Mouse (Mus musculus) midbrain, postnatal 0 days (tissue): Measurements from ENCODE around the gene Lrrc2. TPM values are rescaled to one million over a fixed set of nuclear protein-coding genes. Genes with fewer than 3 reads are reported as not detected.

ENCODE experiments used
- ATAC-seq: fragments of 200-750 bp; cut with Nextera tagmentation; 2 replicates; pipeline ENCODE4 v1.8.0; 2017; ENCODE audit warnings: moderate number of reproducible peaks, mild to moderate bottlenecking, moderate TSS enrichment, moderate library complexity; ENCODE audit not compliant: low FRiP score
- DNase-seq: peaks from one replicate; pipeline ENCODE4 v3.0.0-alpha.2; 2015; ENCODE audit warnings: low spot score
- H3K27ac ChIP-seq: fragments of 300-500 bp; sonication (generic); 2 replicates; pipeline ENCODE4 v1.5.1; 2014; ENCODE audit warnings: low read depth, mild to moderate bottlenecking, low read length, mixed read lengths
- H3K27me3 ChIP-seq: fragments of 300-500 bp; sonication (generic); 2 replicates; pipeline ENCODE4 v1.6.1; 2014; ENCODE audit warnings: low read length, control low read depth, mixed read lengths; ENCODE audit not compliant: insufficient read depth
- H3K36me3 ChIP-seq: fragments of 300-500 bp; sonication (generic); 2 replicates; pipeline ENCODE4 v1.6.1; 2014; ENCODE audit warnings: low read length, control low read depth, mixed read lengths; ENCODE audit not compliant: insufficient read depth
- H3K4me1 ChIP-seq: fragments of 300-500 bp; sonication (generic); 2 replicates; pipeline ENCODE4 v1.6.1; 2014; ENCODE audit warnings: mild to moderate bottlenecking, control low read depth, antibody characterized with exemption, low read length, mixed read lengths; ENCODE audit not compliant: insufficient read depth
- H3K4me2 ChIP-seq: fragments of 300-500 bp; sonication (generic); 2 replicates; pipeline ENCODE4 v1.6.1; 2014; ENCODE audit warnings: low read depth, mild to moderate bottlenecking, low read length, mixed read lengths; ENCODE audit not compliant: poor library complexity, severe bottlenecking
- H3K4me3 ChIP-seq: fragments of 300-500 bp; sonication (generic); 2 replicates; pipeline ENCODE4 v1.5.1; 2014; ENCODE audit warnings: low read depth, mild to moderate bottlenecking, low read length, moderate library complexity
- H3K9ac ChIP-seq: fragments of 300-500 bp; sonication (generic); replicated peaks from 2 replicates; pipeline ENCODE4 v1.6.1; 2014; ENCODE audit warnings: mild to moderate bottlenecking, low read length, moderate library complexity, mixed read lengths; ENCODE audit not compliant: poor library complexity, severe bottlenecking
- H3K9me3 ChIP-seq: fragments of 300-500 bp; sonication (generic); 2 replicates; pipeline ENCODE4 v1.6.1; 2016; ENCODE audit warnings: low read length, control low read depth
- CTCF ChIP-seq: IDR thresholded peaks from 2 replicates; pipeline ENCODE4 v1.5.1; 2016; ENCODE audit warnings: antibody characterized with exemption, mild to moderate bottlenecking
- WGBS: fragments of 180-500 bp; shearing (Covaris S2); extraction: QIAGEN DNeasy Blood & Tissue Kit; methylation state at CpG from one replicate; pipeline ENCODE4 v1.1.7; 2014; 5-methylcytosine and 5-hydroxymethylcytosine counted together
- polyA plus RNA-seq: library from polyadenylated mRNA; unstranded; fragments of >200 nt; fragmentation: Nextera tagmentation; extraction: Ambion mirVana; gene quantifications from 2 replicates; pipeline ENCODE4 v1.2.1, GENCODE M21; 2015
- total RNA-seq: library from RNA; depleted of rRNA; stranded (reverse); fragments of >200 nt; gene quantifications from 2 replicates; pipeline ENCODE4 v1.2.3, GENCODE M21; 2014

Lrrc2 gene
- total and polyA plus RNA-seq, 2 experiments from 2014 or later, result 0.93 to 1.1 TPM

GRCm38 (mm10) chr9:110993281-110993709 lies 42.0 kb downstream of the Lrrc2 start:
- ATAC-seq, result no peak
- Histone ChIP-seq H3K9ac (no peak overlapping the region), H3K4me1 (no peaks in the 10 kb centered on the region), H3K27ac (no peak overlapping the region), H3K36me3 (no peaks in the 10 kb centered on the region), H3K4me2 (no peak overlapping the region), H3K27me3 (no peaks in the 10 kb centered on the region), H3K4me3 (no peak overlapping the region), H3K9me3 (no peaks in the 10 kb centered on the region)
- no peak for DNase-seq
- WGBS, result 56% methylated on average over 3 of the region's 3 CpGs
- TF ChIP-seq CTCF, result no peak

GRCm38 (mm10) chr9:110994716-110995172 lies 43.4 kb downstream of the Lrrc2 start:
- WGBS, result 8% methylated on average over 13 of the region's 13 CpGs

GRCm38 (mm10) chr9:110997245-110997644 lies 45.9 kb downstream of the Lrrc2 start:
- Histone ChIP-seq H3K9ac (no peak overlapping the region), H3K27me3 (no peaks in the 10 kb centered on the region), H3K9me3 (no peaks in the 10 kb centered on the region), H3K4me1 (no peaks in the 10 kb centered on the region), H3K4me2 (no peak overlapping the region), H3K27ac (no peak overlapping the region), H3K4me3 (no peak overlapping the region), H3K36me3 (no peaks in the 10 kb centered on the region)
- 6% methylated on average over 5 of the region's 5 CpGs for WGBS
- TF ChIP-seq CTCF, result peak; percentile 95
- DNase-seq (peak; percentile 90), ATAC-seq (0 out of 2 replicates have a peak, but pooled peaks have one; percentile 31)

More at GRCm38 (mm10) chr9:110994716-110995172, 43.4 kb downstream of the Lrrc2 start:
- ATAC-seq (peak; percentile 87), DNase-seq (peak; percentile 90)
- peak overlapping the region; percentile 55 for H3K9ac ChIP-seq
- H3K4me2 ChIP-seq, result peak overlapping the region; percentile 50
- peak overlapping the region; percentile 31 for H3K4me3 ChIP-seq
- no peaks in the 10 kb centered on the region for H3K36me3 ChIP-seq
- 0 out of 2 replicates have a peak overlapping the region, but pooled peaks have one; percentile 14 for H3K27ac ChIP-seq
- peak; percentile 59 for TF ChIP-seq CTCF
- H3K4me1 ChIP-seq, result no peaks in the 10 kb centered on the region
- H3K9me3 ChIP-seq, result no peaks in the 10 kb centered on the region
- H3K27me3 ChIP-seq, result no peaks in the 10 kb centered on the region

- DNase-seq, result no peak
- no peak for TF ChIP-seq CTCF
- H3K9ac ChIP-seq, result no peak overlapping the region
- H3K36me3 ChIP-seq, result no peaks in the 10 kb centered on the region
- no peak overlapping the region for H3K4me3 ChIP-seq
- WGBS, result 92% methylated on average over 2 of the region's 2 CpGs
- H3K27me3 ChIP-seq, result no peaks in the 10 kb centered on the region
- ATAC-seq, result no peak
- no peak overlapping the region for H3K4me2 ChIP-seq
- no peaks in the 10 kb centered on the region for H3K4me1 ChIP-seq
- no peak overlapping the region for H3K27ac ChIP-seq
- no peaks in the 10 kb centered on the region for H3K9me3 ChIP-seq
Observed at GRCm38 (mm10) chr9:110999056-110999455, 47.7 kb downstream of the Lrrc2 start.

GRCm38 (mm10) chr9:110999856-111000255 lies 48.5 kb downstream of the Lrrc2 start:
- Histone ChIP-seq H3K27me3 (no peaks in the 10 kb centered on the region), H3K9me3 (no peaks in the 10 kb centered on the region), H3K36me3 (no peaks in the 10 kb centered on the region), H3K4me1 (no peaks in the 10 kb centered on the region), H3K4me3 (no peak overlapping the region), H3K4me2 (no peak overlapping the region), H3K27ac (no peak overlapping the region), H3K9ac (no peak overlapping the region)
- 84% methylated on average over 10 of the region's 10 CpGs for WGBS
- no peak for TF ChIP-seq CTCF
- ATAC-seq (no peak), DNase-seq (no peak)

- no peak for TF ChIP-seq CTCF
- Histone ChIP-seq H3K4me1 (no peaks in the 10 kb centered on the region), H3K4me2 (no peak overlapping the region)
Observed at GRCm38 (mm10) chr9:111001621-111002020, 50.3 kb downstream of the Lrrc2 start.

More at GRCm38 (mm10) chr9:111001621-111002020, 50.3 kb downstream of the Lrrc2 start:
- Histone ChIP-seq H3K27me3 (no peaks in the 10 kb centered on the region), H3K9ac (no peak overlapping the region), H3K9me3 (no peaks in the 10 kb centered on the region), H3K4me3 (no peak overlapping the region), H3K27ac (no peak overlapping the region), H3K36me3 (no peaks in the 10 kb centered on the region)
- 81% methylated on average over 12 of the region's 12 CpGs for WGBS
- ATAC-seq (no peak), DNase-seq (no peak)
